Mouse (Mus musculus) hindbrain, embryonic 11.5 days (tissue): ENCODE measurements around the gene Gm20388. TPM values are rescaled to one million over a fixed set of nuclear protein-coding genes. Genes with fewer than 3 reads are reported as not detected.

Experiments used
- ATAC-seq: fragments of 200-750 bp; cut with Nextera tagmentation; 2 replicates; pipeline ENCODE4 v1.8.0; 2017; ENCODE audit warnings: mild to moderate bottlenecking, moderate TSS enrichment, moderate library complexity; ENCODE audit not compliant: low FRiP score
- DNase-seq: peaks from one replicate; pipeline ENCODE4 v3.0.0-alpha.2; 2015; ENCODE audit warnings: low spot score
- H3K27ac ChIP-seq: fragments of 300-500 bp; sonication (generic); 2 replicates; pipeline ENCODE4 v1.5.1; 2014; ENCODE audit warnings: mild to moderate bottlenecking, low read depth, low read length
- H3K27me3 ChIP-seq: fragments of 300-500 bp; sonication (generic); 2 replicates; pipeline ENCODE4 v1.6.1; 2014; ENCODE audit warnings: mild to moderate bottlenecking, low read length, moderate library complexity, mixed read lengths; ENCODE audit not compliant: control insufficient read depth, insufficient read depth
- H3K36me3 ChIP-seq: fragments of 300-500 bp; sonication (generic); 2 replicates; pipeline ENCODE4 v1.6.1; 2014; ENCODE audit warnings: mild to moderate bottlenecking, low read length, moderate library complexity, mixed read lengths; ENCODE audit not compliant: control insufficient read depth, insufficient read depth
- H3K4me1 ChIP-seq: fragments of 300-500 bp; sonication (generic); replicated peaks from 2 replicates; pipeline ENCODE4 v1.6.1; 2014; ENCODE audit warnings: low read length, mixed read lengths; ENCODE audit not compliant: control insufficient read depth, insufficient read depth
- H3K4me2 ChIP-seq: fragments of 300-500 bp; sonication (generic); replicated peaks from 2 replicates; pipeline ENCODE4 v1.6.1; 2014; ENCODE audit warnings: mild to moderate bottlenecking, low read depth, low read length
- H3K4me3 ChIP-seq: fragments of 300-500 bp; sonication (generic); 2 replicates; pipeline ENCODE4 v1.5.1; 2014; ENCODE audit warnings: low read depth, low read length
- H3K9ac ChIP-seq: fragments of 300-500 bp; sonication (generic); 2 replicates; pipeline ENCODE4 v1.6.1; 2014; ENCODE audit warnings: low read depth, low read length
- H3K9me3 ChIP-seq: fragments of 300-500 bp; sonication (generic); 2 replicates; pipeline ENCODE4 v1.6.1; 2016; ENCODE audit warnings: low read length; ENCODE audit not compliant: control insufficient read depth
- WGBS: fragments of 180-500 bp; shearing (Covaris S2); extraction: QIAGEN DNeasy Blood & Tissue Kit; methylation state at CpG from one replicate; pipeline ENCODE4 v1.1.7; 2014; 5-methylcytosine and 5-hydroxymethylcytosine counted together
- polyA plus RNA-seq: library from polyadenylated mRNA; unstranded; fragments of >200 nt; fragmentation: Nextera tagmentation; extraction: Ambion mirVana; gene quantifications from 2 replicates; pipeline ENCODE4 v1.2.1, GENCODE M21; 2014

Gene Gm20388
- polyA plus RNA-seq, 1 experiment from 2014 or later: 11.8 TPM

DNA sequence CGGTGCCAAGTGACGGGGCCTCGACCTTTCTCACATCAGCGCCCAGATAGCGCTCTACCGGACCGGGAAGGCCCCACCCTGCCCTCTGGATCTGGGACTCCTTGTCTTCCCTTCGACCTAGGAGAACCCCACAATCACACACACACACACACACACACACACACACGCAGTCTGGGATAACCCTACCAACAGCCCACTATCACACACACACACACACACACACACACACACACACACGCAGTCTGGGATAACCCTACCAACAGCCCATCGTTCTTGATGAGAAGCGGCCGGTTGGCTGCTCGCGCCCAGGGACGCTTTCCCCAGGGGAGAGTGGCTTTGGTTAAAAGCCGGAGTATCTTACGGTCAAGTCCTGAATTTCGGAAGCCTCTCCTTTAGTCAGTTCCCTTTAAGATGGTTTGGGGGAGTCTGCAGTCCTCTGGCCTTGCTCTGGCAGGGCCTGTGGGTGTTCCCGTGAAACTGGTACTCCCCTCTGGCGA, 3422.5 kb downstream of the Gm20388 start:
- peak overlapping the region; percentile 91 for H3K9ac ChIP-seq
- H3K9me3 ChIP-seq: no peaks in the 10 kb centered on the region
- 0 out of 2 replicates have a peak, but pooled peaks cover 3% of the 10 kb centered on the region for H3K4me1 ChIP-seq
- H3K4me3 ChIP-seq: peak overlapping the region; percentile 84
- peak overlapping the region; percentile 90 for H3K27ac ChIP-seq
- no peaks in the 10 kb centered on the region for H3K36me3 ChIP-seq
- no peaks in the 10 kb centered on the region for H3K27me3 ChIP-seq
- ATAC-seq: peak; percentile 56
- DNase-seq: peak; percentile 52
- H3K4me2 ChIP-seq: peak overlapping the region; percentile 87
- WGBS: 2% methylated on average over 21 of the region's 21 CpGs

DNA sequence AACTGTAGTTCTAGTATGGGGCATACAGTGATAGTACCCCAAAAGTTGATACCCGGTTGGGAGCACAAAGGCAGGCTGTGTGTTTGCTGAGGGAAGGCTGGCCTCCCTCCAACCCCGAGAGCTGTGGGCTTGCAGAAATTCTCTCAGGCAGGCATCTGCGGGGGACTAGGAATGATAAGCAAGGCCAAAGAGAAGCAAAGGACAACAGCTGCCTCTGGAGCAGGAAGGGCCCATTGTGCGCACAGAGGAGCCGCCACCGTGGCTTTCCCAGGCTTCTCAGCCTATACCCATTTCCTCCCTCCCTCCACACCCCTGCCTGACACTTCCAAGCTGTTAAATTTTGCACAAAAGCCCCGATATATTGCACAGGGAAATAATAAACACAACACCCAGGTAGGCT, 3423.2 kb downstream of the Gm20388 start:
- H3K9ac ChIP-seq: peak overlapping the region; percentile 91; the same call in 1 of the 2 replicates
- H3K4me1 ChIP-seq: 0 out of 2 replicates have a peak, but pooled peaks cover 3% of the 10 kb centered on the region
- peak overlapping the region; percentile 87 for H3K4me2 ChIP-seq
- peak overlapping the region; percentile 61 for H3K27ac ChIP-seq
- WGBS: 6% methylated on average over 7 of the region's 7 CpGs
- H3K4me3 ChIP-seq: peak overlapping the region; percentile 84
- no peaks in the 10 kb centered on the region for H3K27me3 ChIP-seq
- no peaks in the 10 kb centered on the region for H3K9me3 ChIP-seq
- ATAC-seq (no peak), DNase-seq (peak; percentile 34)
- H3K36me3 ChIP-seq: no peaks in the 10 kb centered on the region

DNA sequence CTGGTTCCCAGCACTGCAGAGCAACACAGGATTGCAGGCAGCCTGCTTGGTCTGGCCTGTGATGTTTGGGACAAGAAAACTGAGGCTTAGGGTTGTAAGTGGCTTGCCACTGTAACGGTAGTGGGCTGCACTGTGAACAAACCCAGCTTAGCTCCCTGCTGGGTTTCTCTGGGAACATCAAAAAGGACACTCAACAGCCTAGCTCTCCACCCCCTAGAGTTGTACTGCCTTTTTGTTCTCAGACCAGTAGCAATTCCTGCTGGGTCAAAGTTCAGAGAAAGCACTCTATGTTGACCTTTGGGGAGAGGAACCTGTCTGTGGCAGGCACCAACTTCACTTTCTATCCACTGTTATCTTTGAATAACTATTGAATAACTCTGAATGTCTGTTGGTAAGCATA, 3423.8 kb downstream of the Gm20388 start:
- ATAC-seq (no peak), DNase-seq (peak; percentile 5)
- H3K36me3 ChIP-seq: no peaks in the 10 kb centered on the region
- H3K4me2 ChIP-seq: peak overlapping the region; percentile 87
- WGBS: 0% methylated on average over 1 of the region's 1 CpGs
- H3K9ac ChIP-seq: peak overlapping the region; percentile 91; the same call in 1 of the 2 replicates
- peak overlapping the region; percentile 61 for H3K27ac ChIP-seq
- H3K4me3 ChIP-seq: peak overlapping the region; percentile 84
- H3K27me3 ChIP-seq: no peaks in the 10 kb centered on the region
- no peaks in the 10 kb centered on the region for H3K9me3 ChIP-seq
- 0 out of 2 replicates have a peak, but pooled peaks cover 3% of the 10 kb centered on the region for H3K4me1 ChIP-seq

DNA sequence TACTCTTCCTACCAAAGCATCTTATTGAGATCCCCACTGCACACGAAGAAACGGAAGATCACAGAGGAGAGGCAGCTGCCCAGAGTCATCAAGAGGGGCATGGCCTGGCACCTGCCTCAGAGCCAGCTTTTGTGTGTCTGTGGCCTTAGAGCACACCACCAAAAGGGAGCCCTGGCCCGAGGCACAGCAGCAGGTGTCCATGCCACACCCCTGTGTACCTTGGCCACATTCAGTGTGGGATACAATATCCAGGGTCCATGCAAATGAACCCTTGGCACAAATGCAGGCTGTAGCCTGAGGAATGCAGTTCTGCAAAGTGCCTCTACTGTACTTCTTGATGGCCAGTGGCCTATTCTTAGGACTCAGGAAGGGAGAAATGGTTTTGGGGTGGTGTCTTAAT, 3426.8 kb downstream of the Gm20388 start:
- ATAC-seq (no peak), DNase-seq (no peak)
- no peaks in the 10 kb centered on the region for H3K36me3 ChIP-seq
- H3K4me3 ChIP-seq: no peak overlapping the region
- H3K27ac ChIP-seq: no peak overlapping the region
- no peak overlapping the region for H3K4me2 ChIP-seq
- no peaks in the 10 kb centered on the region for H3K9me3 ChIP-seq
- no peaks in the 10 kb centered on the region for H3K27me3 ChIP-seq
- 87% methylated on average over 3 of the region's 3 CpGs for WGBS
- H3K9ac ChIP-seq: no peak overlapping the region
- H3K4me1 ChIP-seq: 0 out of 2 replicates have a peak, but pooled peaks cover 3% of the 10 kb centered on the region

GRCm38 (mm10) chr8:123340071-123340470, 3429.4 kb downstream of the Gm20388 start:
- DNase-seq: no peak
- Histone ChIP-seq H3K36me3 (no peaks in the 10 kb centered on the region), H3K4me3 (no peak overlapping the region), H3K27me3 (no peaks in the 10 kb centered on the region), H3K4me1 (no peaks in the 10 kb centered on the region), H3K27ac (no peak overlapping the region), H3K9me3 (no peaks in the 10 kb centered on the region), H3K9ac (no peak overlapping the region), H3K4me2 (no peak overlapping the region)
- 96% methylated on average over 4 of the region's 4 CpGs for WGBS
- no peak for ATAC-seq

GRCm38 (mm10) chr8:123341040-123342015, 3430.7 kb downstream of the Gm20388 start:
- Histone ChIP-seq H3K4me2 (no peak overlapping the region), H3K4me3 (no peak overlapping the region), H3K36me3 (no peaks in the 10 kb centered on the region), H3K27ac (no peak overlapping the region), H3K9me3 (no peaks in the 10 kb centered on the region), H3K4me1 (no peaks in the 10 kb centered on the region), H3K9ac (no peak overlapping the region), H3K27me3 (no peaks in the 10 kb centered on the region)
- DNase-seq (no peak), ATAC-seq (no peak)
- WGBS: 88% methylated on average over 27 of the region's 27 CpGs

DNA sequence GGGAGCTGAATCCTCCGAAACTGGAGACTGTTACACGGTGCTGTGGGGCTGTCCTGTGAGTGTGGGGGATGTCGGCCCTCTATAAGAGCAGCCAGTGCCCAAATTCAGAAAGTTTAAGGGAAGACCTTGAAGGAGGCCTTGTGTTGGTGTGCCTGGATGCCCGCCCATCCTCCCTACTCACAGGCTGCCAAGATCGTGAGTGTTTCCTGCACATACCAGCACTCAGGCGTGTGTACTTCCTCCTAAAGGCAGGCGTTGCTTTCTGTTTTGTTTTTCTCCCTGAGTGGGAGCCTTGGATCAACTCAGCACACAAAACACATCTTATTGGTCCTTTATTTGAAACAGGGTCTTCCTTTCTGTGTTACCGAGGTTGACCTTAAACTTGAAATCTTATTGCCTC, 3431.6 kb downstream of the Gm20388 start:
- H3K4me3 ChIP-seq: no peak overlapping the region
- WGBS: 90% methylated on average over 8 of the region's 8 CpGs
- DNase-seq: no peak

DNA sequence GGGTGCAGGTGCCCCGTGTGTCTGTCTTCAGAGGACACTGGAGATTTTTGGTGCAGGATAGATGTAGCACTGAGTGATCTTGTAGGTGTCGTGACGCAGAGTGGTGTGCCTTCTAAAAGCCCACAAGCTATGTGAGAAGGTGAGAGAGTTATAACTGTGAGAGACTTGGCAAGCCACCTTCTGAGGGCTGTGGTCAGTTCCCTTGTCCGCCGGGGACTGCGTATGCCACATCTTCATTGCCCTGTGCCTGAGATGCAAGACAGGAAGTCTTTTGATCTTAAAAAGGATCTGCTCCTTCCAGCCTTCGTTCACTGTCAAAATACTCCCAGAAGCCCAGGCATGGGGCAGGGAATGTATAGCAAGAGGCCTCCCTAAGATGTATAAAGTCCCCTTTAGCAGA, 3432.3 kb downstream of the Gm20388 start:
- no peak overlapping the region for H3K4me2 ChIP-seq
- H3K9ac ChIP-seq: no peak overlapping the region
- 81% methylated on average over 7 of the region's 7 CpGs for WGBS
- H3K27me3 ChIP-seq: no peaks in the 10 kb centered on the region
- no peak overlapping the region for H3K27ac ChIP-seq
- no peak overlapping the region for H3K4me3 ChIP-seq
- DNase-seq (no peak), ATAC-seq (no peak)
- H3K9me3 ChIP-seq: no peaks in the 10 kb centered on the region
- no peaks in the 10 kb centered on the region for H3K4me1 ChIP-seq
- no peaks in the 10 kb centered on the region for H3K36me3 ChIP-seq

More for the DNA sequence above, 3431.6 kb downstream of the Gm20388 start:
- Histone ChIP-seq H3K4me2 (no peak overlapping the region), H3K27me3 (no peaks in the 10 kb centered on the region), H3K9ac (no peak overlapping the region), H3K4me1 (no peaks in the 10 kb centered on the region), H3K36me3 (no peaks in the 10 kb centered on the region), H3K9me3 (no peaks in the 10 kb centered on the region), H3K27ac (no peak overlapping the region)
- no peak for ATAC-seq
